In genomic region chr19:10270356-10270755, GRCm38 (mm10) we compare ENCODE assay signal across 36 mouse cellular contexts. TPM values are rescaled to one million over a fixed set of nuclear protein-coding genes. Genes with fewer than 3 reads are reported as not detected.
"Had no signal": no experiment of that assay in that cellular context is flagged by ENCODE, and none has a peak within 500 bp of the region (broad histone marks: within the 10 kb centered on the region; RNA-seq: fewer than 3 reads in every experiment).

No protein-coding gene starts in this region.

- H3K27me3 ChIP-seq: limb, embryonic 15.5 days; liver, embryonic 13.5 days; liver, embryonic 15.5 days; lung, embryonic 15.5 days had no signal

- H3K4me2 ChIP-seq: limb, embryonic 12.5 days; limb, embryonic 13.5 days; limb, embryonic 15.5 days; liver, embryonic 11.5 days; liver, embryonic 12.5 days; liver, embryonic 13.5 days; liver, embryonic 15.5 days; lung, embryonic 14.5 days; lung, embryonic 15.5 days; midbrain, embryonic 11.5 days; midbrain, embryonic 12.5 days; midbrain, embryonic 13.5 days; midbrain, embryonic 15.5 days; neural tube, embryonic 12.5 days had no signal

- H3K9me3 ChIP-seq: limb, embryonic 10.5 days; limb, embryonic 12.5 days; limb, embryonic 13.5 days; limb, embryonic 15.5 days; liver, embryonic 12.5 days; liver, embryonic 13.5 days; liver, embryonic 15.5 days; lung, embryonic 15.5 days; megakaryocyte, embryonic 14.5 days; midbrain, embryonic 10.5 days; midbrain, embryonic 12.5 days; midbrain, embryonic 13.5 days; midbrain, embryonic 15.5 days; neural tube, embryonic 12.5 days had no signal

- H3K27ac ChIP-seq: limb, embryonic 12.5 days; limb, embryonic 13.5 days; limb, embryonic 15.5 days; liver, embryonic 12.5 days; liver, embryonic 13.5 days; liver, embryonic 14.5 days; liver, embryonic 15.5 days; lung, embryonic 15.5 days; macrophage; midbrain, embryonic 10.5 days; midbrain, embryonic 12.5 days; midbrain, embryonic 13.5 days; midbrain, embryonic 15.5 days; neural tube, embryonic 12.5 days had no signal

- ATAC-seq: liver, embryonic 12.5 days; liver, postnatal 0 days; lung, postnatal 0 days; midbrain, embryonic 13.5 days; midbrain, embryonic 15.5 days; midbrain, embryonic 16.5 days had no signal

- H3K9ac ChIP-seq: limb, embryonic 12.5 days; limb, embryonic 13.5 days; limb, embryonic 15.5 days; liver, embryonic 12.5 days; liver, embryonic 13.5 days; liver, embryonic 14.5 days; liver, embryonic 15.5 days; liver, postnatal 0 days; lung, embryonic 14.5 days; lung, embryonic 15.5 days; midbrain, embryonic 12.5 days; midbrain, embryonic 13.5 days; midbrain, embryonic 15.5 days; neural tube, embryonic 12.5 days had no signal

- DNase-seq: left cerebral cortex, postnatal 4 days; liver; liver, embryonic 13.5 days; liver, postnatal 0 days; lung, adult 18-20 months; lung, adult 2 months; lung, embryonic 14.5 days; lung, postnatal 10 days; lung, postnatal 14 days; lung, postnatal 36 days; lung, postnatal 4 days; midbrain, embryonic 14.5 days had no signal

- H3K36me3 ChIP-seq: limb, embryonic 10.5 days; limb, embryonic 12.5 days; limb, embryonic 13.5 days; limb, embryonic 15.5 days; liver, embryonic 12.5 days; liver, embryonic 13.5 days; liver, embryonic 15.5 days; lung, embryonic 15.5 days; midbrain, embryonic 10.5 days; midbrain, embryonic 12.5 days; midbrain, embryonic 13.5 days; midbrain, embryonic 15.5 days; neural tube, embryonic 12.5 days had no signal

- H3K4me3 ChIP-seq: limb, embryonic 10.5 days; limb, embryonic 12.5 days; limb, embryonic 13.5 days; limb, embryonic 15.5 days; liver, embryonic 12.5 days; liver, embryonic 13.5 days; liver, embryonic 15.5 days; lung, embryonic 15.5 days; megakaryocyte, embryonic 14.5 days; midbrain, embryonic 10.5 days; midbrain, embryonic 12.5 days; midbrain, embryonic 13.5 days; midbrain, embryonic 15.5 days; myocyte; neural tube, embryonic 12.5 days had no signal

RNA-seq across cellular contexts. Expression of gene Myrf, which starts 29.8 kb away (rescaled TPM):
- total RNA-seq: megakaryocyte progenitor cell, adult 5-6 weeks; megakaryocyte-erythroid progenitor cell, adult 5-6 weeks; monocyte, adult 5-6 weeks had no signal

RNA-seq across cellular contexts. Expression of gene Dagla, which starts 34.3 kb away (rescaled TPM):
- total RNA-seq: megakaryocyte, adult 5-6 weeks; megakaryocyte-erythroid progenitor cell, adult 5-6 weeks; monocyte, adult 5-6 weeks had no signal
